Mouse (Mus musculus) spleen, adult 2 months (tissue): ENCODE measurements around the gene Cdkl1.

Source experiments
- CTCF ChIP-seq: fragments of 200-500 bp; IDR thresholded peaks from 2 replicates; pipeline ENCODE4 v1.5.1; 2011; ENCODE audit warnings: mild to moderate bottlenecking, inconsistent platforms; ENCODE audit not compliant: insufficient read depth, insufficient read length, insufficient replicate concordance; ENCODE audit errors: extremely low read depth
- POLR2A ChIP-seq: fragments of 200-500 bp; IDR thresholded peaks from 2 replicates; pipeline ENCODE4 v1.6.1; 2011; ENCODE audit warnings: low read depth, low read length, inconsistent platforms

GRCm38 (mm10) chr12:69805148-69805547 is 14.1 kb upstream of the Cdkl1 start:
- TF ChIP-seq CTCF: no peak
- TF ChIP-seq POLR2A: no peak
